Mouse (Mus musculus) heart, embryonic 12.5 days (tissue): ENCODE measurements around the gene Cand1. TPM values are rescaled to one million over a fixed set of nuclear protein-coding genes. Genes with fewer than 3 reads are reported as not detected.

Experiments used
- ATAC-seq: fragments of 200-750 bp; cut with Nextera tagmentation; 2 replicates; pipeline ENCODE4 v1.8.0; 2017; ENCODE audit warnings: moderate TSS enrichment, moderate library complexity; ENCODE audit not compliant: insufficient number of reproducible peaks, low FRiP score
- H3K27ac ChIP-seq: fragments of 300-500 bp; sonication (generic); 2 replicates; pipeline ENCODE4 v1.5.1; 2016; ENCODE audit warnings: mild to moderate bottlenecking, moderate library complexity; ENCODE audit not compliant: poor library complexity, severe bottlenecking
- H3K27me3 ChIP-seq: fragments of 300-500 bp; sonication (generic); replicated peaks from 2 replicates; pipeline ENCODE4 v1.6.1; 2016; ENCODE audit warnings: mild to moderate bottlenecking, moderate library complexity
- H3K36me3 ChIP-seq: fragments of 300-500 bp; sonication (generic); 2 replicates; pipeline ENCODE4 v1.6.1; 2016; ENCODE audit warnings: mild to moderate bottlenecking, moderate library complexity
- H3K4me1 ChIP-seq: fragments of 300-500 bp; sonication (generic); replicated peaks from 2 replicates; pipeline ENCODE4 v1.6.1; 2016; ENCODE audit warnings: mild to moderate bottlenecking
- H3K4me2 ChIP-seq: fragments of 300-500 bp; sonication (generic); 2 replicates; pipeline ENCODE4 v1.6.1; 2016; ENCODE audit warnings: mild to moderate bottlenecking, moderate library complexity
- H3K4me3 ChIP-seq: fragments of 300-500 bp; sonication (generic); 2 replicates; pipeline ENCODE4 v1.5.1; 2016; ENCODE audit warnings: mild to moderate bottlenecking
- H3K9ac ChIP-seq: fragments of 300-500 bp; sonication (generic); 2 replicates; pipeline ENCODE4 v1.6.1; 2016; ENCODE audit warnings: mild to moderate bottlenecking, moderate library complexity
- H3K9me3 ChIP-seq: fragments of 300-500 bp; sonication (generic); replicated peaks from 2 replicates; pipeline ENCODE4 v1.6.1; 2016; ENCODE audit warnings: mild to moderate bottlenecking, moderate library complexity
- WGBS: fragments of 180-500 bp; shearing (Covaris S2); methylation state at CpG from one replicate; pipeline ENCODE4 v1.1.7; 2016; 5-methylcytosine and 5-hydroxymethylcytosine counted together
- polyA plus RNA-seq: library from polyadenylated mRNA; unstranded; fragments of >200 nt; fragmentation: Nextera tagmentation; extraction: Ambion mirVana; gene quantifications from 2 replicates; pipeline ENCODE4 v1.2.1, GENCODE M21; 2016

Cand1 gene
- polyA plus RNA-seq, 1 experiment from 2014 or later = 66.0 TPM

DNA sequence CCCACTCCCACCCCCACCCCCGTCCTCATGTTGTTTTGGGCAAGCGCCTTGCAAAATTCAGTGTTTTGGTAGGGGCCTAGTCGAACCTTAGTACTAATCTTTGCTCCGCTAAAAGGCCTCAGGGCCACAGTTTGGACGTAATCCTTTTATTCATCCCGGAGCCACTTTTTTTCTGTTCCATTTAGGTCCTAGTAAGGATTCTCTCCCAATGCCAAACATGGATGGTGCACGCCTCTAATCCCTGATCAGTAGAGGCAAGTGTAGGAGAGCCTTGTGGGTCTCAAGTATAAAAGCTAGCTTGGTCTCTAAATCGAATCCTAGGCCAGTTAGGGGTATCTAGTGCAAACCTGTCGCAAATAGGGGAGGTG, 851 bp upstream of the Cand1 start:
- Histone ChIP-seq H3K27me3 (no peaks in the 10 kb centered on the region), H3K4me2 (peak overlapping the region; percentile 75), H3K9me3 (no peaks in the 10 kb centered on the region), H3K27ac (peak overlapping the region; percentile 94), H3K4me1 (peaks cover 18% of the 10 kb centered on the region), H3K4me3 (peak overlapping the region; percentile 76), H3K9ac (peak overlapping the region; percentile 99), H3K36me3 (peaks cover 3% of the 10 kb centered on the region)
- no peak for ATAC-seq
- WGBS = 5% methylated on average over 9 of the region's 9 CpGs

DNA sequence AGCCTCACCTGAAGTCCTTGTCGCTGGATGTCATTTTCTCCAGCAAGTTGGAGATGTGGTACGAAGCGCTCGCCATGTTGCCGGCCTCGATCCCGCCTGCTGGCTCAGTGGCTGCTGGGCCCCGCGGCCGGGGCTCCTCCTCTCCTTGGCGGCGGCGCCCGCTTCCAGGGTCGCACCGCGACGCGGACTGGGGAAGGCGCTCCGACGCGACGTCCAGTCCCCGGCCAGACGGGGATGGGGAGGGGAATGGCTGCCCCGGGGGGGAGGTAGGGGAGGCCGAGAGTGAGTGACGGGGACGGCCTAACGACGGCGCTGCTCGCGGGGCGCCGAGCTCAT, 254 bp downstream of the Cand1 start:
- H3K4me1 ChIP-seq = peaks cover 18% of the 10 kb centered on the region
- H3K4me2 ChIP-seq = peak overlapping the region; percentile 86
- no peaks in the 10 kb centered on the region for H3K27me3 ChIP-seq
- H3K4me3 ChIP-seq = peak overlapping the region; percentile 76
- peaks cover 8% of the 10 kb centered on the region for H3K36me3 ChIP-seq
- no peaks in the 10 kb centered on the region for H3K9me3 ChIP-seq
- peak overlapping the region; percentile 99 for H3K9ac ChIP-seq
- peak overlapping the region; percentile 99 for H3K27ac ChIP-seq
- WGBS = 0% methylated on average over 37 of the region's 37 CpGs
- ATAC-seq = no peak; the same call in 1 of the 2 replicates

DNA sequence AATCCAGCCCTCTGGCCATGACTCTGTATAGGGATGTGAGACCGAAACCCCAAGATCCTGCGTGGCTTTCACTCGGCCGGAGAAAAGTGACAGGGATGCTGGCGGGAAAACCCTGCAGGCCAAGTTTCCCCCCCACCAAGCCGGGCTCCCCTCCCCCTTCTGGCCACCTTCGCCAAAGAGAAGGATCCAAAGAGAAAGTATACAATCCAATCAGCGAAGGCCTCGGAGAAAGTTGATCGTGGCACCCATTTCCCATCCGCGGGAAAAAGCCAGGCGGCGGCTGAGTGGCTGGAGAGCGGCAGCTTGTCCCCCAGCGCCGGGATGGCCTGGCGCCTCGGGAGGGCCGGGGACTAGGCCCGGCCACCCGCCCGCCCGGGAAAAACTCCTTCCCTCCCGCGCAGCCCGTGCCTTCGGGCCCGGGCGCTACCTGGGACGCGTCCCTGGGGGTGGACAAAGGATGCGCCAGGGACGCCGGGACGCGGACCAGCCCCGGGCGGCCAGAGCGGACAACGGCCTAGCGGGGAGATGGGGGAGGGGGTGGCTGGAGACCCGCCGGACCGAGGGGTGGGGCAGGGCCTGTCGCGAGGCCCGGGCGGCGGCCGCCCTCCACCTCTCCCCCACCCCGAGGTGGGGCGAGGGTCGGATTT, 747 bp downstream of the Cand1 start:
- H3K27me3 ChIP-seq = no peaks in the 10 kb centered on the region
- ATAC-seq = peak; percentile 39
- H3K9me3 ChIP-seq = no peaks in the 10 kb centered on the region
- H3K27ac ChIP-seq = peak overlapping the region; percentile 99
- H3K4me1 ChIP-seq = peaks cover 21% of the 10 kb centered on the region
- peaks cover 11% of the 10 kb centered on the region for H3K36me3 ChIP-seq
- WGBS = under 1% methylated on average over 53 of the region's 54 CpGs
- H3K4me3 ChIP-seq = peak overlapping the region; percentile 76
- H3K4me2 ChIP-seq = peak overlapping the region; percentile 86
- H3K9ac ChIP-seq = peak overlapping the region; percentile 99

DNA sequence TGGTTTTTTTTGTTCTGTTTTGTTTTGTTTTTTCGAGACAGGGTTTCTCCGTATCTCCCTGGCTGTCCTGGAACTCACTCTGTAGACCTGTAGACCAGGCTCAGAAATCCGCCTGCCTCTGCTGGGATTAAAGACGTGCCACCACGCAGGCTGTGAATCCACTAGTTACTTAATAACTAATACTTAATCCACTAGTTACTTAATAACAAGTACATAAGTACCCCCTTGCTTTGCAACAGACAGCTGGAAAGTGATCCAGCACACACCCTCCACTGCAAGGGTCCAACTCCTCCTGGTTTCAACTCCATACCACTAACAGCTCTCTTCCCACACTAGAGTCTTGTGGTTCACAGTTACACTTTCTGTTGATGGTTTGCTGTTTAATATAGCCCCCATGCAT, 8.3 kb downstream of the Cand1 start:
- 88% methylated on average over 5 of the region's 5 CpGs for WGBS
- no peak for ATAC-seq

DNA sequence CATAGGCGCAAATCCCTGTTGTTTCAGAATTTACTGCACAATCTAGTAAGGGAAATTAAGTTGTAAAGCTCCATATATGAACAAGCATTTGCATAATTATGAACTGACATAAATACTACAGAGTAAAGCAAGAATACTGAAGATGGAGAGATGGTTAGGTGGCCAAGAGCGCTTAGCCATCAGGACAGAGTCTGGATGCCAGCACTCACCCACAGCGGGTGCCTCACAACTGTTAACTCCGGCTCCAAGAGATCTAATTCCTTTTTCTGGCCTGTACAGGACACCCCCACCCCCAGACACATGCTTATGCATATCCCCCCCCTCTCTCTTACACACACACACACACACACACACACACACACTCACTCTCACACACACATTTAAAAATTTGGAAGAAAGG, 9.2 kb downstream of the Cand1 start:
- H3K4me3 ChIP-seq = no peak overlapping the region
- WGBS = 75% methylated on average over 4 of the region's 4 CpGs
- no peak overlapping the region; the same call in 1 of the 2 replicates for H3K27ac ChIP-seq
- H3K9ac ChIP-seq = no peak overlapping the region
- no peaks in the 10 kb centered on the region for H3K9me3 ChIP-seq
- no peak for ATAC-seq
- peak overlapping the region; percentile 33 for H3K4me2 ChIP-seq
- no peaks in the 10 kb centered on the region for H3K27me3 ChIP-seq
- peaks cover 43% of the 10 kb centered on the region for H3K4me1 ChIP-seq
- peaks cover 20% of the 10 kb centered on the region for H3K36me3 ChIP-seq

More for the DNA sequence above, 8.3 kb downstream of the Cand1 start:
- no peaks in the 10 kb centered on the region for H3K27me3 ChIP-seq
- H3K9ac ChIP-seq = no peak overlapping the region
- peaks cover 15% of the 10 kb centered on the region for H3K36me3 ChIP-seq
- H3K4me2 ChIP-seq = no peak overlapping the region
- peaks cover 43% of the 10 kb centered on the region for H3K4me1 ChIP-seq
- no peak overlapping the region for H3K27ac ChIP-seq
- H3K4me3 ChIP-seq = no peak overlapping the region
- H3K9me3 ChIP-seq = no peaks in the 10 kb centered on the region

DNA sequence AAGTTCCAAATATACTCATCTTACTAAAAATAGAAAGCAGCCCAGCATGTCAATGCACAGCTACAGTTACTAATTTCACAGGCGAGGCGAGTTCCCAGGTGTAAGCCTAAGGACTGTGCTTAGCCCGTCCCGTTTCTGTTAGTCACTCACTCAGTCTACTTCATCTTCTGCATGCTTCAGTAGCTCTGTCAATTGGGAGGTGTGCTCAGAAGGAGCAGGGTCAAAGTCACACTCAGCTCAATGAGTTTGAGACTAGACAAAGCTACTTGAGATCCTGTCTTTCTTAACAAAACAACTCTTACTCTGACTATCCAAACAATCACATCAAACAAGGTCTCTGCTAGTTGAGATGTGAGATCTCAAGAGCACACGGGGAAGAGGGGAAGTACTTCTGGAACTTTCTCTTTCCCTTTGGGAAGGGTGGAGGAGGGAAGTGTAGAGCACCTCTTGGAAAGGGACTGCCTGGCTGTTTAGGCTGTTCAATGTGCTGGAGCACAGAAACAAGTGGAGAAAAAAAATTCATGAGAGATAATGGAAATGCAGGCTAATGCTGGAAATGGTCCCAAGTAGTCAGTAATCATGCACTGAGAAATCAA, 9.7 kb downstream of the Cand1 start:
- Histone ChIP-seq H3K9ac (no peak overlapping the region), H3K27ac (no peak overlapping the region), H3K4me1 (peaks cover 43% of the 10 kb centered on the region), H3K4me3 (no peak overlapping the region), H3K9me3 (no peaks in the 10 kb centered on the region), H3K4me2 (peak overlapping the region; percentile 33), H3K36me3 (peaks cover 21% of the 10 kb centered on the region), H3K27me3 (no peaks in the 10 kb centered on the region)
- no peak for ATAC-seq
- WGBS = 50% methylated on average over 5 of the region's 5 CpGs

DNA sequence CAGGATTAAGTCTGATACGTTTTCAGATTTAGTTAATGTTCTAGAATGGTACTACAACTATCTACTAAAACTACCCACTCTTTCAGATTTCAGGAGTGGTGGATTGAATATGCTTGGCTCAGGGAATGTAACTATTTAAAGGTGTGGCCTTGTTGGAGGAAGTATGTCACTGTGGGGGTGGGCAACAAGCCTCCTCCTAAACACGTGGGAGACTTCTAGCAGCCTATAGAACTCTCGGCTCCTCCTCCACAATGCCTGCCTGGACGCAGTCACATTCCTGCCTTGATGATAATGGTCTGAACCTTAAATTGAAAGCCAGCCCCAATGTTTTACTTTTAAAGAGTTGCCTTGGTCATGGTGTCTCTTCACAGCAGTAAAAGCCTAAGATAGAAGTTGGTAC, 16.2 kb downstream of the Cand1 start:
- WGBS = 68% methylated on average over 4 of the region's 4 CpGs
- no peak overlapping the region for H3K4me2 ChIP-seq
- H3K4me1 ChIP-seq = peaks cover 28% of the 10 kb centered on the region
- H3K36me3 ChIP-seq = peaks cover 40% of the 10 kb centered on the region
- H3K4me3 ChIP-seq = no peak overlapping the region
- no peak overlapping the region for H3K9ac ChIP-seq
- H3K27ac ChIP-seq = 0 out of 2 replicates have a peak overlapping the region, but pooled peaks have one; percentile 11
- H3K9me3 ChIP-seq = no peaks in the 10 kb centered on the region
- no peak for ATAC-seq
- H3K27me3 ChIP-seq = no peaks in the 10 kb centered on the region

DNA sequence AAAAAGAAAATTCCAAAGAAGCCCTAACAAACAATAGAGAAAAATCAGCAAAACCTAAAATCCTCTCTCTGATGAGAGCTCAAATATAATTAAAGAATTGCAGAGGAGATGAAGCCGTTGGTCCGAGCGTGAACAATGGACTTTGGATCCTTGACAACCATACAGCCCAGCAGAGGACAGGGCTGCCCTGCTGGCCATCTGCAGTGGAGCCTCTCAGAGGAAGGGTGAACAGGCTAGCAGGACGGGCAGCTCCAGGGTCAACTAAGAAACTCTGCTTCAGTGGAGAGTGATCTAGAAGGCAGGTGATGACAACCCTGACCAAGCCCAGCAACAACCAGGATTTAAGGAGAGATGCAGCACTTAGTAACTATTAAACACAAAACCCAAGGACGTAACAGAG, 18.2 kb downstream of the Cand1 start:
- Histone ChIP-seq H3K4me1 (peaks cover 28% of the 10 kb centered on the region), H3K9ac (no peak overlapping the region), H3K9me3 (no peaks in the 10 kb centered on the region), H3K36me3 (peaks cover 54% of the 10 kb centered on the region), H3K27me3 (no peaks in the 10 kb centered on the region), H3K4me3 (no peak overlapping the region), H3K4me2 (no peak overlapping the region), H3K27ac (no peak overlapping the region)
- no peak for ATAC-seq
- 56% methylated on average over 5 of the region's 5 CpGs for WGBS

DNA sequence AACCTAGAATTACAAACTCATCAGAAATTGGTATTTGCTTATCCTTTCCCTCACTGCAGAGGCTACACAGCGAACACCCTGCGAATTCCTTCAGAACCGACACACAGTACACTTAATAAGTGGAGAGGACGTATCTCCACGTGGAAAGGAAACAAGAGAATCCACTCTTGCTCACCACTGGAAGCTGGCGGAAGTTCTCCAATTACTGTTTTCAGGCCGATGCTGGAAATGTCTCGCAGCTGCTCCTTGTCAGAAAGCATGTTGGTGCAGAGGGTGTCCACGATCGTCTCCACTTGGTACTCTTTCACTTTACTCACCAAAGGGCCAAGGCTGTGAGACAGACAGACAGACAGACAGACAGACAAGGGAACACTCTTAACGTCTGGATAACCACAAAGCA, 20.4 kb downstream of the Cand1 start:
- Histone ChIP-seq H3K4me1 (peaks cover 28% of the 10 kb centered on the region), H3K4me2 (no peak overlapping the region), H3K27me3 (no peaks in the 10 kb centered on the region), H3K9ac (no peak overlapping the region), H3K27ac (no peak overlapping the region), H3K36me3 (peaks cover 52% of the 10 kb centered on the region), H3K4me3 (no peak overlapping the region), H3K9me3 (no peaks in the 10 kb centered on the region)
- ATAC-seq = no peak
- WGBS = 72% methylated on average over 11 of the region's 11 CpGs

DNA sequence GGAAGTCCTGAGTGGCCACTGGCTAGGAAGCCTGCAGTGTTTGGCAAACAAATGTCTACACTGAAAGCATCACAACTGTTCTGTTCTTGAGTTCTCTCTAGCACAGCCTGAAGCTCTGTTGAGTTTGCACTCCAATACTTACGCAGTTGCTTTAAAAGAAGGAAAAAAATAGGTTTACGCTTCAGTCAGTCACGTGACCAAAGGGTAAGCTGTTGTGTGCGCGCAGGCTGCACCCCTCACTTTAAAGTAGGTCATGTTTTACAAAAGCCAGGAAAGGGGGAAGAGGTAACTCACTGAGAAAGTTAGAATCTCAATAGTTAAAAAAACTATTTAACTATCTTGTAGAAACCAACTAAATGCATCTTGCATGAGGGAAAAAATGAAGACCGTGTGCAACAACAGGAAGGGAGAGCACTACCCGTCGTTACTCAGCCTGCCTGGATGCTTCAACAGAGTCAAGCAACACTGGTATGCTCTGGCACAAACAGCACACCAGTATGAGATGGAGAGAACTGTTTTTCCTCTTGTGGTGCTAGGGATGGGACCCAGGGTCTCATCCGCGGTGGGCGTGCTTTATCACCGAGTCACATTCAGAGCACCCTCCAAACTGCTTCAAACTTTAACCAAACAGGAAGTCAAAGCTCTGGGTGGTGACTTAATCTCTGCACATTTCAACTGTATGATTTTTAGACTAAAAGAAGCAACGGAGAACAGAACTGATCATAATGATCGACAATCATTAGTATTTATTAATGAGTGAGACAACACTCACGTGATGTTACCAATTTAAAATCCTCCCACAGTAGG, 21.4 kb downstream of the Cand1 start:
- Histone ChIP-seq H3K4me1 (peaks cover 25% of the 10 kb centered on the region), H3K4me3 (no peak overlapping the region), H3K9me3 (no peaks in the 10 kb centered on the region), H3K4me2 (no peak overlapping the region), H3K27me3 (no peaks in the 10 kb centered on the region), H3K36me3 (peaks cover 50% of the 10 kb centered on the region), H3K27ac (no peak overlapping the region), H3K9ac (no peak overlapping the region)
- WGBS = 90% methylated on average over 15 of the region's 15 CpGs
- no peak for ATAC-seq

DNA sequence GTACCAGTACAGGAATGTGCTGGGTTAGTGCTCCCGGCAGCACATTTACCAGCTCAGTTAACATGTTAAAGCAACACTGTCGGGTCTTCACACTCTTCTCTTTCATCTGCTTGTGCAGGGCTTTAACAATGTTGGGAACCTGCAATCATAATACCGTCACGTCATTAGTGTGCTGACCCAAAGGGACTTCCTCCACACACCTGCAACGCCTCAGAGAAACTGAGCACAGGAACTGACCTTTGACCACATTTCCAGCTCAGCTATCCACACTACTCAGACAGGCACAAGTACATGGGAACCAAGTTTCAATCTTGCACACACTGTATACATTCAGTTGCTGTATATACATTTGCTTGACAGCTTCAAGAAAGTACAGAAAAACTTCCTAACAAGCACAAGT, 27.4 kb downstream of the Cand1 start:
- H3K36me3 ChIP-seq = peaks cover 82% of the 10 kb centered on the region
- no peaks in the 10 kb centered on the region for H3K9me3 ChIP-seq
- ATAC-seq = no peak

More for the DNA sequence above, 27.4 kb downstream of the Cand1 start:
- no peak overlapping the region for H3K4me2 ChIP-seq
- WGBS = 86% methylated on average over 5 of the region's 5 CpGs
- no peaks in the 10 kb centered on the region for H3K27me3 ChIP-seq
- no peaks in the 10 kb centered on the region for H3K4me1 ChIP-seq
- H3K27ac ChIP-seq = no peak overlapping the region
- no peak overlapping the region for H3K9ac ChIP-seq
- no peak overlapping the region for H3K4me3 ChIP-seq
